Mouse (Mus musculus) midbrain, embryonic 13.5 days (tissue): ENCODE data around the gene Vmn1r72. TPM values are rescaled to one million over a fixed set of nuclear protein-coding genes. Genes with fewer than 3 reads are reported as not detected.
"Not testable (repeated sequence)": the region's sequence is repeated elsewhere in the genome, so short reads cannot be mapped to it uniquely, and the experiment has no call there.

Source experiments
- ATAC-seq: fragments of 200-750 bp; cut with Nextera tagmentation; 2 replicates; pipeline ENCODE4 v1.8.0; 2017; ENCODE audit warnings: mild to moderate bottlenecking, moderate TSS enrichment, moderate library complexity
- H3K27ac ChIP-seq: fragments of 300-500 bp; sonication (generic); 2 replicates; pipeline ENCODE4 v1.5.1; 2015; ENCODE audit warnings: inconsistent platforms, mild to moderate bottlenecking, moderate library complexity
- H3K27me3 ChIP-seq: fragments of 300-500 bp; sonication (generic); 2 replicates; pipeline ENCODE4 v1.6.1; 2015; ENCODE audit warnings: mild to moderate bottlenecking, inconsistent platforms
- H3K36me3 ChIP-seq: fragments of 300-500 bp; sonication (generic); 2 replicates; pipeline ENCODE4 v1.6.1; 2015; ENCODE audit warnings: mild to moderate bottlenecking, inconsistent platforms
- H3K4me1 ChIP-seq: fragments of 300-500 bp; sonication (generic); replicated peaks from 2 replicates; pipeline ENCODE4 v1.6.1; 2015; ENCODE audit warnings: inconsistent platforms
- H3K4me2 ChIP-seq: fragments of 300-500 bp; sonication (generic); replicated peaks from 2 replicates; pipeline ENCODE4 v1.6.1; 2015; ENCODE audit warnings: moderate library complexity, mild to moderate bottlenecking, inconsistent platforms
- H3K4me3 ChIP-seq: fragments of 300-500 bp; sonication (generic); replicated peaks from 2 replicates; pipeline ENCODE4 v1.5.1; 2015; ENCODE audit warnings: mild to moderate bottlenecking, inconsistent platforms
- H3K9ac ChIP-seq: fragments of 300-500 bp; sonication (generic); replicated peaks from 2 replicates; pipeline ENCODE4 v1.6.1; 2015; ENCODE audit warnings: mild to moderate bottlenecking, inconsistent platforms
- H3K9me3 ChIP-seq: fragments of 300-500 bp; sonication (generic); 2 replicates; pipeline ENCODE4 v1.6.1; 2016; ENCODE audit warnings: mild to moderate bottlenecking, inconsistent platforms
- WGBS: fragments of 180-500 bp; shearing (Covaris S2); methylation state at CpG from one replicate; pipeline ENCODE4 v1.1.7; 2015; 5-methylcytosine and 5-hydroxymethylcytosine counted together
- polyA plus RNA-seq: library from polyadenylated mRNA; unstranded; fragments of >200 nt; fragmentation: Nextera tagmentation; extraction: Ambion mirVana; gene quantifications from 2 replicates; pipeline ENCODE4 v1.2.1, GENCODE M21; 2015

Vmn1r72 gene
- not detected in 2 replicates for polyA plus RNA-seq

DNA sequence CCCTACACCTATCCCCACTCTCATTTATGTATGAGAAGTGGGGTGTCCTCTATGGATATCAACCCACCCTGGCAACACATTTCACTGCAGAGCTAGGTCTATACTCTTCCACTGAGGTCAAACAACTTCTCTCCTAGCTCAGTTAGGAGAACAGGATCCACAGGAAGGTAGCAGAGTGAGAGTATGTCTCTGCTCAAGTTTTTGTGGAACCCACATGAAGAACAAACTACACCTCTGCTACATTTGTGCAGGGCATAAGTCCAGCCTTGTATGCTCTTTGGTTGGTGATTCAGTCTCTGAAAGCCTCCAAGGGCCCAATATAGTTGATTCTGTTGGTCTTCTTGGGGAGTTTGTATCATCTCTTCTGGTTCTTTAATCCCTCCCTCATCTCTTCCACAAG, at the start of gene Vmn1r72:
TSS of gene Vmn1r72 (minus strand) at position 101 of the 400 bp plus-strand sequence.
- H3K27ac ChIP-seq, H3K27me3 ChIP-seq, H3K36me3 ChIP-seq, H3K4me2 ChIP-seq, ATAC-seq, H3K4me1 ChIP-seq, H3K4me3 ChIP-seq, H3K9ac ChIP-seq: not testable (repeated sequence)
- H3K9me3 ChIP-seq = peaks cover 32% of the 10 kb centered on the region

DNA sequence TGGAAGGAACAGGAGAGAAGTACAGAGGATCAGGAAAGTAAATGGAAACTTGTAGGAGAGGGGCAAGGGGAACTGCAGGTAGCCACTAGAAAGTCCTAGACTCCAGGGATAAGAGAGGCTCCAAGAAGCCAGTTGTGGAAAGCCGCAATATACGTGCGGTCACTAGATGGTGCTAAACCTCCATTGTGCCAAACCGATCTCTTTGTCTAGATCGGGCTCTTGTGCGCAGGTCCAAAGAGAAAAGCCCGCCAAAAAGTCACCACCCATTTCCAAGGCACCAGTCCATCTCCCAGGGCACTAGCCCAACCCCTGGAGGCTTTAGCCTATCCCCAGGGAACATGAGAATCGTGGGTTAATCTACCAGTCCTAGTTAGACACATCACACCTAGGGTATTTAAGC, 62.9 kb downstream of the Vmn1r72 start:
- H3K27me3 ChIP-seq, H3K27ac ChIP-seq, H3K4me2 ChIP-seq, H3K4me3 ChIP-seq, ATAC-seq, H3K9ac ChIP-seq, H3K36me3 ChIP-seq, H3K4me1 ChIP-seq, H3K9me3 ChIP-seq: not testable (repeated sequence)
- 9% methylated on average over 8 of the region's 8 CpGs for WGBS

Other genes starting within 250 kb of the Vmn1r72 start
- not detected in 2 replicates for gene Zscan4-ps2, start 165.8 kb downstream of the Vmn1r72 start, polyA plus RNA-seq
- gene Zscan4-ps3, start 70.8 kb downstream of the Vmn1r72 start, polyA plus RNA-seq = not detected in 2 replicates
- gene Vmn1r73, start 50.1 kb upstream of the Vmn1r72 start, polyA plus RNA-seq = not detected in 2 replicates
- gene Vmn1r74, start 153.8 kb upstream of the Vmn1r72 start, polyA plus RNA-seq = not detected in 2 replicates
- not detected in 2 replicates for gene Vmn1r75, start 194.5 kb upstream of the Vmn1r72 start, polyA plus RNA-seq